Mouse (Mus musculus) urinary bladder, postnatal 14 days (tissue): ENCODE measurements around the gene Pck2.
A peak's percentile ranks its signal among the peaks of the same experiment; 100 is the strongest.

Experiments
- DNase-seq: peaks from one replicate; pipeline ENCODE4 v3.0.0; 2021; ENCODE audit warnings: low spot score

Gene Pck2

GRCm38 (mm10) chr14:55527940-55528339 is 12.1 kb upstream of the Pck2 start:
- no peak for DNase-seq

- DNase-seq: peak; percentile 53
Observed at GRCm38 (mm10) chr14:55536116-55536745, 3.8 kb upstream of the Pck2 start.

- DNase-seq: peak; percentile 90
Observed at GRCm38 (mm10) chr14:55540787-55541321, 788 bp downstream of the Pck2 start.

- DNase-seq: no peak
Observed at GRCm38 (mm10) chr14:55542268-55542667, 2.2 kb downstream of the Pck2 start.

- peak; percentile 32 for DNase-seq
Observed at GRCm38 (mm10) chr14:55544334-55544733, 4.3 kb downstream of the Pck2 start.

GRCm38 (mm10) chr14:55550191-55550590 is 10.1 kb downstream of the Pck2 start:
- DNase-seq: no peak

GRCm38 (mm10) chr14:55551347-55551746 is 11.3 kb downstream of the Pck2 start:
- no peak for DNase-seq

GRCm38 (mm10) chr14:55551794-55552193 is 11.7 kb downstream of the Pck2 start:
- no peak for DNase-seq

GRCm38 (mm10) chr14:55554635-55555034 is 14.6 kb downstream of the Pck2 start:
- no peak for DNase-seq

- DNase-seq: no peak
Observed at GRCm38 (mm10) chr14:55555788-55556187, 15.7 kb downstream of the Pck2 start.

- peak; percentile 92 for DNase-seq
Observed at GRCm38 (mm10) chr14:55557003-55557402, 16.9 kb downstream of the Pck2 start.

- DNase-seq: no peak
Observed at GRCm38 (mm10) chr14:55557587-55557986, 17.5 kb downstream of the Pck2 start.

- DNase-seq: no peak
Observed at GRCm38 (mm10) chr14:55558740-55559448, 18.8 kb downstream of the Pck2 start.

- DNase-seq: peak; percentile 92
Observed at GRCm38 (mm10) chr14:55559799-55560201, 19.7 kb downstream of the Pck2 start, which contains the start of gene Dcaf11. Dcaf11 (plus strand) TSS chr14:55560006.

- DNase-seq: peak; percentile 98
Observed at GRCm38 (mm10) chr14:55560202-55561073, 20.4 kb downstream of the Pck2 start, which contains the start of gene A730061H03Rik. A730061H03Rik (minus strand) TSS chr14:55560406.

GRCm38 (mm10) chr14:55561860-55562259 is 21.8 kb downstream of the Pck2 start:
- no peak for DNase-seq

- DNase-seq: no peak
Observed at GRCm38 (mm10) chr14:55563249-55563648, 23.2 kb downstream of the Pck2 start.

- DNase-seq: no peak
Observed at GRCm38 (mm10) chr14:55565748-55566147, 25.7 kb downstream of the Pck2 start.

GRCm38 (mm10) chr14:55567496-55567895 is 27.4 kb downstream of the Pck2 start:
- no peak for DNase-seq

GRCm38 (mm10) chr14:55570588-55570987 is 30.5 kb downstream of the Pck2 start:
- no peak for DNase-seq

GRCm38 (mm10) chr14:55571760-55572159 is 31.7 kb downstream of the Pck2 start:
- DNase-seq: no peak

GRCm38 (mm10) chr14:55575302-55575701 is 35.2 kb downstream of the Pck2 start, which contains the start of gene Fitm1:
Fitm1 (plus strand) TSS chr14:55575617.
- no peak for DNase-seq
